Mouse (Mus musculus): ENCODE results near the gene 1110059E24Rik. TPM values are rescaled to one million over a fixed set of nuclear protein-coding genes. Genes with fewer than 3 reads are reported as not detected.

Gene 1110059E24Rik
- polyA plus RNA-seq, 1 experiment: 7.5 TPM

GRCm38 (mm10) chr19:21589888-21590287 is 62.9 kb downstream of the 1110059E24Rik start:
- no peak overlapping the region for H3K4me3 ChIP-seq (ENCODE audit: control insufficient read depth, low read depth, low read length)
- no peak overlapping the region for H3K27ac ChIP-seq (ENCODE audit: control insufficient read depth, insufficient read depth, low read depth, low read length)
- H3K27me3 ChIP-seq (ENCODE audit: control insufficient read depth, insufficient read depth, low read length): no peaks in the 10 kb centered on the region
- H3K36me3 ChIP-seq (ENCODE audit: control insufficient read depth, insufficient read depth, low read length): no peaks in the 10 kb centered on the region
- H3K4me1 ChIP-seq (ENCODE audit: control insufficient read depth, insufficient read depth, low read length): no peaks in the 10 kb centered on the region
- TF ChIP-seq CTCF (IDR thresholded peaks at IDR 0.05; ENCODE audit: control insufficient read depth, insufficient read depth, insufficient replicate concordance, low read depth, low read length): no peak
- TF ChIP-seq POLR2A (IDR thresholded peaks at IDR 0.05; ENCODE audit: control insufficient read depth, low read depth, low read length): no peak

GRCm38 (mm10) chr19:21587593-21587992 is 65.2 kb downstream of the 1110059E24Rik start:
- Histone ChIP-seq H3K4me3 (ENCODE audit: control insufficient read depth, low read depth, low read length) (no peak overlapping the region), H3K36me3 (ENCODE audit: control insufficient read depth, insufficient read depth, low read length) (no peaks in the 10 kb centered on the region), H3K27me3 (ENCODE audit: control insufficient read depth, insufficient read depth, low read length) (no peaks in the 10 kb centered on the region), H3K4me1 (ENCODE audit: control insufficient read depth, insufficient read depth, low read length) (no peaks in the 10 kb centered on the region), H3K27ac (ENCODE audit: control insufficient read depth, insufficient read depth, low read depth, low read length) (no peak overlapping the region)
- TF ChIP-seq POLR2A (IDR thresholded peaks at IDR 0.05; ENCODE audit: control insufficient read depth, low read depth, low read length) (no peak), CTCF (IDR thresholded peaks at IDR 0.05; ENCODE audit: control insufficient read depth, insufficient read depth, insufficient replicate concordance, low read depth, low read length) (no peak)

- Histone ChIP-seq H3K4me1 (ENCODE audit: control insufficient read depth, insufficient read depth, low read length) (no peaks in the 10 kb centered on the region), H3K27me3 (ENCODE audit: control insufficient read depth, insufficient read depth, low read length) (no peaks in the 10 kb centered on the region), H3K36me3 (ENCODE audit: control insufficient read depth, insufficient read depth, low read length) (no peaks in the 10 kb centered on the region), H3K4me3 (ENCODE audit: control insufficient read depth, low read depth, low read length) (no peak overlapping the region), H3K27ac (ENCODE audit: control insufficient read depth, insufficient read depth, low read depth, low read length) (no peak overlapping the region)
- TF ChIP-seq CTCF (IDR thresholded peaks at IDR 0.05; ENCODE audit: control insufficient read depth, insufficient read depth, insufficient replicate concordance, low read depth, low read length): no peak
- TF ChIP-seq POLR2A (IDR thresholded peaks at IDR 0.05; ENCODE audit: control insufficient read depth, low read depth, low read length): no peak
Observed at GRCm38 (mm10) chr19:21586546-21586945, 66.2 kb downstream of the 1110059E24Rik start.

GRCm38 (mm10) chr19:21585868-21586267 is 66.9 kb downstream of the 1110059E24Rik start:
- Histone ChIP-seq H3K4me1 (ENCODE audit: control insufficient read depth, insufficient read depth, low read length) (no peaks in the 10 kb centered on the region), H3K27me3 (ENCODE audit: control insufficient read depth, insufficient read depth, low read length) (no peaks in the 10 kb centered on the region), H3K36me3 (ENCODE audit: control insufficient read depth, insufficient read depth, low read length) (no peaks in the 10 kb centered on the region), H3K27ac (ENCODE audit: control insufficient read depth, insufficient read depth, low read depth, low read length) (no peak overlapping the region), H3K4me3 (ENCODE audit: control insufficient read depth, low read depth, low read length) (no peak overlapping the region)
- TF ChIP-seq CTCF (IDR thresholded peaks at IDR 0.05; ENCODE audit: control insufficient read depth, insufficient read depth, insufficient replicate concordance, low read depth, low read length) (no peak), POLR2A (IDR thresholded peaks at IDR 0.05; ENCODE audit: control insufficient read depth, low read depth, low read length) (no peak)

- Histone ChIP-seq H3K4me3 (ENCODE audit: control insufficient read depth, low read depth, low read length) (no peak overlapping the region), H3K4me1 (ENCODE audit: control insufficient read depth, insufficient read depth, low read length) (no peaks in the 10 kb centered on the region), H3K27me3 (ENCODE audit: control insufficient read depth, insufficient read depth, low read length) (no peaks in the 10 kb centered on the region), H3K36me3 (ENCODE audit: control insufficient read depth, insufficient read depth, low read length) (no peaks in the 10 kb centered on the region), H3K27ac (ENCODE audit: control insufficient read depth, insufficient read depth, low read depth, low read length) (no peak overlapping the region)
- TF ChIP-seq CTCF (IDR thresholded peaks at IDR 0.05; ENCODE audit: control insufficient read depth, insufficient read depth, insufficient replicate concordance, low read depth, low read length) (no peak), POLR2A (IDR thresholded peaks at IDR 0.05; ENCODE audit: control insufficient read depth, low read depth, low read length) (no peak)
Observed at GRCm38 (mm10) chr19:21583986-21584385, 68.8 kb downstream of the 1110059E24Rik start.

- no peak overlapping the region for H3K4me3 ChIP-seq (ENCODE audit: control insufficient read depth, low read depth, low read length)
- no peaks in the 10 kb centered on the region for H3K27me3 ChIP-seq (ENCODE audit: control insufficient read depth, insufficient read depth, low read length)
- H3K36me3 ChIP-seq (ENCODE audit: control insufficient read depth, insufficient read depth, low read length): no peaks in the 10 kb centered on the region
- TF ChIP-seq POLR2A (IDR thresholded peaks at IDR 0.05; ENCODE audit: control insufficient read depth, low read depth, low read length): no peak
- no peaks in the 10 kb centered on the region for H3K4me1 ChIP-seq (ENCODE audit: control insufficient read depth, insufficient read depth, low read length)
- H3K27ac ChIP-seq (ENCODE audit: control insufficient read depth, insufficient read depth, low read depth, low read length): no peak overlapping the region
Observed at GRCm38 (mm10) chr19:21583523-21583984, 69.2 kb downstream of the 1110059E24Rik start.

- H3K27ac ChIP-seq (ENCODE audit: control insufficient read depth, insufficient read depth, low read depth, low read length): no peak overlapping the region
- H3K36me3 ChIP-seq (ENCODE audit: control insufficient read depth, insufficient read depth, low read length): no peaks in the 10 kb centered on the region
- TF ChIP-seq POLR2A (IDR thresholded peaks at IDR 0.05; ENCODE audit: control insufficient read depth, low read depth, low read length) (no peak), CTCF (IDR thresholded peaks at IDR 0.05; ENCODE audit: control insufficient read depth, insufficient read depth, insufficient replicate concordance, low read depth, low read length) (no peak)
- H3K4me1 ChIP-seq (ENCODE audit: control insufficient read depth, insufficient read depth, low read length): no peaks in the 10 kb centered on the region
- no peaks in the 10 kb centered on the region for H3K27me3 ChIP-seq (ENCODE audit: control insufficient read depth, insufficient read depth, low read length)
- no peak overlapping the region for H3K4me3 ChIP-seq (ENCODE audit: control insufficient read depth, low read depth, low read length)
Observed at GRCm38 (mm10) chr19:21581404-21581803, 71.4 kb downstream of the 1110059E24Rik start.

- Histone ChIP-seq H3K27ac (ENCODE audit: control insufficient read depth, insufficient read depth, low read depth, low read length) (no peak overlapping the region), H3K36me3 (ENCODE audit: control insufficient read depth, insufficient read depth, low read length) (no peaks in the 10 kb centered on the region), H3K27me3 (ENCODE audit: control insufficient read depth, insufficient read depth, low read length) (no peaks in the 10 kb centered on the region), H3K4me1 (ENCODE audit: control insufficient read depth, insufficient read depth, low read length) (no peaks in the 10 kb centered on the region), H3K4me3 (ENCODE audit: control insufficient read depth, low read depth, low read length) (no peak overlapping the region)
- TF ChIP-seq POLR2A (IDR thresholded peaks at IDR 0.05; ENCODE audit: control insufficient read depth, low read depth, low read length) (no peak), CTCF (IDR thresholded peaks at IDR 0.05; ENCODE audit: control insufficient read depth, insufficient read depth, insufficient replicate concordance, low read depth, low read length) (no peak)
Observed at GRCm38 (mm10) chr19:21579896-21580295, 72.9 kb downstream of the 1110059E24Rik start.
